Mouse (Mus musculus) erythroblast, embryonic 14.5 days (primary cell): Measurements from ENCODE around the gene Slc25a5.

Experiments
- GATA1 ChIP-seq: IDR thresholded peaks from 2 replicates; pipeline ENCODE4 v1.6.1; 2012; ENCODE audit warnings: low read length, inconsistent platforms, mixed read lengths
- TAL1 ChIP-seq: IDR thresholded peaks from 3 replicates; pipeline ENCODE4 v1.6.1; 2012; ENCODE audit warnings: low read length, inconsistent platforms, mixed read lengths

DNA sequence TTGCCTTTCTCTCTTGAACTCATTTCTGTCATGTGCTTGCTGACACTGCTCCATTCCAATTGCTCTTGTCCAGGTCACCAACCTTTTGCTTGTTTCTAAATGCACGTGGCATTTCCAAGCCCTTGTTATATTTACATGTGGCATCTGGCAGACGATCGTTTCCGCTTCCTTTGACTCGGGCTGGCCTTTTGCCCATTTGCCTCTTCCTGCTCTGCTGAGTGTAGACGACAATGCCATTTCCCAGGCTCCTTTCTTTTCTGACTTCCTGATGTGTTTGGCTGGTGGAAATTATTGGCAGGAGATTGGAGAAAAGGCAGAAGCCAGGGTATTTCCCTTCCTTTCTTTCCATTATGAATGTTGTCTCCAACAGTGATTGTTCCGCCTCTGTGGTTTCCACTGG lies 43.9 kb downstream of the Slc25a5 start:
- TF ChIP-seq GATA1 = no peak
- TF ChIP-seq TAL1 = no peak
